Mouse (Mus musculus) brain, embryonic 14.5 days (tissue): ENCODE data around the gene Prkci.

Experiments used
- CTCF ChIP-seq: fragments of 200-500 bp; IDR thresholded peaks from 2 replicates; pipeline ENCODE4 v1.5.1; 2012; ENCODE audit warnings: inconsistent platforms, mild to moderate bottlenecking, moderate library complexity, borderline replicate concordance; ENCODE audit not compliant: insufficient read depth, insufficient read length; ENCODE audit errors: extremely low read depth
- POLR2A ChIP-seq: fragments of 200-500 bp; IDR thresholded peaks from 2 replicates; pipeline ENCODE4 v1.6.1; 2012; ENCODE audit warnings: mild to moderate bottlenecking, inconsistent platforms, borderline replicate concordance; ENCODE audit not compliant: poor library complexity, insufficient read depth, insufficient read length, severe bottlenecking; ENCODE audit errors: extremely low read depth

- TF ChIP-seq POLR2A: no peak
- no peak for TF ChIP-seq CTCF
Measured at GRCm38 (mm10) chr3:31083507-31084245, 88.1 kb downstream of the Prkci start.
